In the genomic region with DNA sequence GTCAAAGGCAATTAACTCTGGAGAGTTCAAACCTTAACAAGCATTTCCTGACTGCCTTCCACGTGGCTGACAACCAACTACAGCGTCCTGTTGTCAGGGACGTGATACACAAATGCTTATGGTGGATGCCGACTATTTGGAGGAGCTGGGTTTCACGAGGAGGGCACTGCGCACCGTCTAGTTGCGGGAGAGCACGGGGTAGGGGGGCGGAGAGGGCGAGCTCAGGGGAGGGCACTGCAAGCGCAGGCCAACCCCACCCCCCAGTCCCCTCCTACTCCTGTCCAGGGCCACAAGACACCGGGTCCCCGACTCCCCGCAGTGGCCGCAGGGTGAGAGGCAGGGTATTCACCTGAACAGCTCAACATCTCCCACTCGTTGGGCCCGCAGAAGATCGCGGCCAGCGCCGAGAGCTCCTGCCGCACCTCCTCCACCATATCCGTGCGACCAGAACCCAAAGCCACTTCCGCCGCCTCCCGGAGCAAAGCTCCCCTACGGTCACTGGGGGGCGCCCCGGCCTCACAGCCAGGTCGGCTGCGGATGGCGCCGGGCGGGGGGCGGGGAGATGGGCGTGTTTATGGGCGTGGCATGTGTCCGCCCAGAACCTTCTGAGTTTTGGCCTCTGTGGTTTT, we compare ENCODE assay signal across 7 mouse cellular contexts. TPM values are rescaled to one million over a fixed set of nuclear protein-coding genes. Genes with fewer than 3 reads are reported as not detected.
DNase-seq lines count a peak whose midpoint lies in the region; ATAC-seq and TF ChIP-seq lines count a peak whose summit lies in the region.

A gene (minus strand): TSS at position 453 of the 629 bp plus-strand sequence.

- no peaks in the 10 kb centered on the region for H3K27me3 ChIP-seq in intestine, postnatal 0 days (replicated peaks; ENCODE audit: control insufficient read depth, insufficient read depth, low read length)
- no peaks in the 10 kb centered on the region for H3K27me3 ChIP-seq in midbrain, embryonic 12.5 days
- no peaks in the 10 kb centered on the region for H3K27me3 ChIP-seq in small intestine, adult 2 months (ENCODE audit: control insufficient read depth, insufficient read depth, low read length)

- peak; percentile 98 for TF ChIP-seq CTCF in intestine, postnatal 0 days (IDR thresholded peaks at IDR 0.05; ENCODE audit: low read depth)
- TF ChIP-seq CTCF in small intestine, adult 2 months (IDR thresholded peaks at IDR 0.05; ENCODE audit: extremely low read depth, insufficient read length, insufficient replicate concordance, low read depth, low read length) = peak; percentile 73

- peak within 1 kb of the TSS; percentile 46; the same call in 1 of the 2 replicates for H3K27ac ChIP-seq in intestine, postnatal 0 days (ENCODE audit: low read depth, low read length)
- no peak within 1 kb of the TSS for H3K27ac ChIP-seq in midbrain, embryonic 12.5 days (replicated peaks)
- no peak within 1 kb of the TSS for H3K27ac ChIP-seq in small intestine, adult 2 months (ENCODE audit: insufficient read depth, low read depth, low read length)

- H3K4me1 ChIP-seq in intestine, postnatal 0 days (replicated peaks; ENCODE audit: control insufficient read depth, insufficient read depth, low read length) = no peaks in the 10 kb centered on the region
- peaks cover 9% of the 10 kb centered on the region; the same call in 1 of the 2 replicates for H3K4me1 ChIP-seq in midbrain, embryonic 12.5 days
- H3K4me1 ChIP-seq in small intestine, adult 2 months (ENCODE audit: control insufficient read depth, insufficient read depth, insufficient read length, low read length) = no peaks in the 10 kb centered on the region; the same call in 1 of the 2 replicates

- no peak for TF ChIP-seq POLR2A in small intestine, adult 2 months (IDR thresholded peaks at IDR 0.05; ENCODE audit: low read depth, low read length)

- no peaks in the 10 kb centered on the region for H3K9me3 ChIP-seq in intestine, postnatal 0 days (ENCODE audit: control insufficient read depth)
- H3K9me3 ChIP-seq in midbrain, embryonic 12.5 days = no peaks in the 10 kb centered on the region

- peak within 1 kb of the TSS; percentile 95 for H3K4me2 ChIP-seq in intestine, postnatal 0 days (replicated peaks; ENCODE audit: low read depth)
- H3K4me2 ChIP-seq in midbrain, embryonic 12.5 days (replicated peaks) = peak within 1 kb of the TSS; percentile 83

- peak; percentile 97 for ATAC-seq in intestine, postnatal 0 days
- peak; percentile 93 for ATAC-seq in midbrain, embryonic 12.5 days (ENCODE audit: low FRiP score, low read depth)

- DNase-seq in adrenal gland, adult 2 months = peak; percentile 95
- DNase-seq in embryo, embryonic 11.5 days (ENCODE audit: low read depth, low spot score) = peak; percentile 82
- peak; percentile 85 to 89 for DNase-seq in gastrocnemius, postnatal 4 days (ENCODE audit: low spot score in 2 of 2)
- peak; percentile 93 for DNase-seq in left cerebral cortex, postnatal 4 days

- under 1% methylated on average over 40 of the region's 40 CpGs for WGBS in intestine, postnatal 0 days
- under 1% methylated on average over 39 of the region's 40 CpGs for WGBS in midbrain, embryonic 12.5 days
- under 1% methylated on average over 40 of the region's 40 CpGs for WGBS in small intestine, adult 2 months

- H3K4me3 ChIP-seq in intestine, postnatal 0 days (ENCODE audit: low read depth, low read length) = peak within 1 kb of the TSS; percentile 73
- peak within 1 kb of the TSS; percentile 63 for H3K4me3 ChIP-seq in midbrain, embryonic 12.5 days
- peak within 1 kb of the TSS; percentile 71 for H3K4me3 ChIP-seq in small intestine, adult 2 months (ENCODE audit: low read depth, low read length)

- intact Hi-C loops in left cerebral cortex, postnatal 4 days (cut with DNase I) = no loop called here

- peak within 1 kb of the TSS; percentile 62 for H3K9ac ChIP-seq in intestine, postnatal 0 days (ENCODE audit: low read depth, low read length)
- peak within 1 kb of the TSS; percentile 65 for H3K9ac ChIP-seq in midbrain, embryonic 12.5 days (replicated peaks)

- no peaks in the 10 kb centered on the region for H3K36me3 ChIP-seq in intestine, postnatal 0 days (ENCODE audit: control insufficient read depth, insufficient read depth)
- no peaks in the 10 kb centered on the region for H3K36me3 ChIP-seq in midbrain, embryonic 12.5 days
- no peaks in the 10 kb centered on the region for H3K36me3 ChIP-seq in small intestine, adult 2 months (ENCODE audit: control insufficient read depth, insufficient read depth, low read length)

RNA-seq across cellular contexts. Expression of the gene that starts here (rescaled TPM):
- total RNA-seq in adrenal gland, adult 2 months (2021) = 10 to 100 TPM in 1 of 2 experiments, 1 to 10 TPM in 1; 8.9 to 11.4 TPM
- 1.1 and 1.3 TPM in 2 replicates for polyA plus RNA-seq in adrenal gland, adult 2 months (2012; rRNA removed)
- total RNA-seq in gastrocnemius, postnatal 4 days (2021) = 1 to 10 TPM; 4.5 to 5.5 TPM
- 4.7 and 5.9 TPM in 2 replicates for polyA plus RNA-seq in intestine, postnatal 0 days (2015; fragmentation: Nextera tagmentation; extraction: Ambion mirVana)
- total RNA-seq in left cerebral cortex, postnatal 4 days (2021) = 10 to 100 TPM; 23.1 to 27.4 TPM
- 4.4 and 5.0 TPM in 2 replicates for polyA plus RNA-seq in midbrain, embryonic 12.5 days (2016; fragmentation: Nextera tagmentation; extraction: Ambion mirVana)
- 0.24 and 0.56 TPM in 2 replicates for polyA plus RNA-seq in small intestine, adult 2 months (2012; rRNA removed)
